Mouse (Mus musculus): ENCODE data around the gene Spata32. TPM values are rescaled to one million over a fixed set of nuclear protein-coding genes. Genes with fewer than 3 reads are reported as not detected.
"Not testable (repeated sequence)": the region's sequence is repeated elsewhere in the genome, so short reads cannot be mapped to it uniquely, and the experiment has no call there.

Gene Spata32
- total RNA-seq, 2 experiments from 2014 or later, result 1.0 to 1.2 TPM

DNA sequence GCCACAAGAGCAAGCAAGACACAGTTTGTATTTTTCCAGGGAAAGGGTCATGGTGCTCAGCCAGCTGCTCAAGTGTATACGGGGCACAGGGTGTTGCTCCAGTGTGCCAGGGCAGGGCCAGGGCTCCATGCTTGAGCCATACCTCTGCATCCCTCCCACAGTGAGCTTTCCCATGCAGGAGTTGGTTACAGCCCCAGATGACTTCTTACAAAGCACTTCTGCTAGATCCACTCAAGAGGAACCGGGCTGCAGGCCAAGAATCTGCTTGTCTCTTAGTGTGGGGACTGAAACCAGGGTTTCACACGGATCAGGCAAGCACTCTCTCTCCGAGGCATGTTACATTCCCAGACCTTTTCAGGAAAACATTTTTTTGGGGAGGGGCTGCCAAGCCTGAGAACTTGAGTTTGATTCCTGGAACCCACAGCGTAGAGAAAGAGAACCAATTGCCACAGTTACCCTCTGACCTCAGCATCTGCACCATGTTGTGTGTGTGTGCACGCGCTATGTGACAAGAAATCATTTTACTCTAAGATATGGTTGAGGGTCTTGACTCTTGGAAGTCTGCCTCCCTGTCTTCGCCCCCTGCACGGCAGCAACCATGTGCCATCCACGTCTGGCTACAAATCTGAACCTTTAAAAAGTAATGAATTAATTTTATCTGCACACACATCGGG is 29.4 kb upstream of the Spata32 start:
- intact Hi-C loops (cut with DNase I), result no loop called here

DNA sequence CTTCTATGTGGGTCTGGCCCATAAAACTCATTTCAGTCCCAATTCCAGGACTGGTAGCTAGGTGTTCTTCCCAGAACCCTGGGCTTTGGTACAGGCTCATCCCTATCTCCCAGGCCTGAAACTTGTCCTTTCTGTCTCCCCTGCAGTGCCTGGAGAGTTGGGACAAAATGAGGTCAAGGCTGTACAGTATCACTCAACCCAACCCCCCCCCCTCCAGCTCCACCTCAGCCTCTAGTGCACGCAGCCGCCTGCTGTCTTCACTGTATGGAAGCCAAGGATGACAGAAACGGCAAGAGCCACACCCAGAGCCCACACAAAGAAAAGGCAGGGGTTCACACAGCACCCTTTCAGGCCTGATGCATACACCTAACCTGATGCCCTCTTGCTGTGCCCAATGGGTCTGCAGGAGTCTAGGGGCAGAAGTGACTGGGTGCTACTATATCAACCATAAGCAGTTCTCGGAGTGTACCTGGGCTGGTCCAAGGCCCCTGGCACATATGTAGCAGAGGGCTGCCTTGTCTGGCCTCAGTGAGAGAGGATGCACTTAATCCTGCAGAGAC is 28.6 kb upstream of the Spata32 start:
- DNase-seq (ENCODE audit: low spot score in 2 of 2), result no peak
- intact Hi-C loops (cut with DNase I), result no loop called here

More for the DNA sequence above, 29.4 kb upstream of the Spata32 start:
- DNase-seq (ENCODE audit: low spot score in 2 of 2), result peak; percentile 87 to 94

- intact Hi-C loops (cut with DNase I), result no loop called here
- DNase-seq (ENCODE audit: low spot score in 2 of 2), result peak; percentile 45 to 72
Measured at GRCm38 (mm10) chr11:103246081-103246730, 28.0 kb upstream of the Spata32 start.

DNA sequence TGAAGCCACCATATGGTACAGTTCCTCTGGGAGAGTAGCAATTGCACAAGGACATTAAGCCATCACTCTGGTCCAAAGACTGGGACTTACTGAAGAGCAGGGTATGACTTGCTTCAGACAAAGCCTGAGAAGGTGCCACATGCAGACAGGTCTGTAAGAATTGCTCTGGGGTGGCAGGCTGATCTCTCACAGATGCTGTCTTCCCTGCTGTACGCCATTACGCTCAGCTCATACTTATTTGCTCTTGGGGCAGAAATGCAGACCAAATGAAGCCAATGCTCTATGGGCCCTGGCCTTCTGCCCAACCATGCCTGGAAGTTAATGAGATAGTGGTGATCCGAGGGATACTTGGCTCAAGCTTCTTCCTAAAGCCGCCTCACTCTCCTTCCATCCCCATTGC is 26.6 kb upstream of the Spata32 start:
- DNase-seq (ENCODE audit: low spot score in 2 of 2), result no peak
- intact Hi-C loops (cut with DNase I), result no loop called here

DNA sequence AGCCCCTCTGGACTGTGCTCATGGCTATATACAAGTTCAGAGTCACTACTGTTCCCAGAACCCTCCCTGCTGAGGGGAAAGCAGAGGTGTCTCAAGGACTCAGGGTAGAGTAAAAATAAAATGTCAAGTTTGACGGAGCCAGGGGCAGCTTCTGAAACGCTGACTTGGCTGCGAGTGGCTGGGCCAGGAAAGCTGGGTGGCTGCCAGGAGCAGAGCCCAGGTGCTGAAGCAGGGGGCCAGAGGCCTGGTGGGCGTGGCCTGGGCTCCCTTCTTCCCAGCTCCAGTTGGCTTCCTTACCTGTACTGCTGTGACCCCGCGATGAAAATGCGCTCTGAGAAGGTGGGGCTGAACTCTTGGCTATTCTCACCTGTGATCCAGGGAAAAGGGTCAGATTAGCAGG is 22.5 kb upstream of the Spata32 start:
- DNase-seq (ENCODE audit: low spot score in 2 of 2), result no peak
- intact Hi-C loops (cut with DNase I), result no loop called here

- DNase-seq (ENCODE audit: low spot score in 2 of 2), result no peak
- intact Hi-C loops (cut with DNase I), result no loop called here
Measured at GRCm38 (mm10) chr11:103237757-103238156, 19.5 kb upstream of the Spata32 start.

GRCm38 (mm10) chr11:103236903-103237302 is 18.7 kb upstream of the Spata32 start:
- no peak for DNase-seq (ENCODE audit: low spot score in 2 of 2)
- intact Hi-C loops (cut with DNase I), result no loop called here

DNA sequence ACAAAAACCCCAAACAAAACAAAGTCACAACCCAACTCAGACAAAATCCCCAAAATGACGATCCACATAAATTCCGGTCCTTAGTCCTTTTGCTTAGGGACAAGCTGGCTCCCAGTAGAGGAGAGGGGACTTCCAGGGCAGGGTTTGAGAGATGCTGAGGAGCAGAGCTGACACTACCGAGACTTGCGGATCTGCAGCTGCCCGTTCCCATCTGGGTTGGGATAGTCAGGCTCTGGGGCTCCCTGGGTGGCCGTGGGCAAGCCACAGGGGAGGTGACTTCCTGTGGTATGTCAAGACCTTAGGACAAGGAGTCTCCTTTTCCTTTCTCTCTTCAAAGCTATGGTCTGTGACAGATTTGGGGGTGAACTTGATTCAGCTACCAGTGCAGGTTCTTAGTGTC is 18.2 kb upstream of the Spata32 start:
- DNase-seq (ENCODE audit: low spot score in 2 of 2), result no peak

GRCm38 (mm10) chr11:103235702-103236101 is 17.5 kb upstream of the Spata32 start:
- DNase-seq (ENCODE audit: low spot score in 2 of 2), result no peak
- intact Hi-C loops (cut with DNase I), result no loop called here

More for the DNA sequence above, 18.2 kb upstream of the Spata32 start:
- intact Hi-C loops (cut with DNase I), result no loop called here

GRCm38 (mm10) chr11:103234447-103234846 is 16.2 kb upstream of the Spata32 start:
- intact Hi-C loops (cut with DNase I), result no loop called here
- no peak for DNase-seq (ENCODE audit: low spot score in 2 of 2)

GRCm38 (mm10) chr11:103232966-103233365 is 14.7 kb upstream of the Spata32 start:
- intact Hi-C loops (cut with DNase I), result loop anchor here (1.0 kb wide), 1 partner anchor 93 kb away; no protein-coding TSS in a partner anchor
- DNase-seq (ENCODE audit: low spot score in 2 of 2), result peak; percentile 86 to 88

GRCm38 (mm10) chr11:103231367-103231766 is 13.1 kb upstream of the Spata32 start:
- no peak for DNase-seq (ENCODE audit: low spot score in 2 of 2)
- intact Hi-C loops (cut with DNase I), result no loop called here

- intact Hi-C loops (cut with DNase I), result no loop called here
- no peak for DNase-seq (ENCODE audit: low spot score in 2 of 2)
Measured at GRCm38 (mm10) chr11:103230626-103231025, 12.4 kb upstream of the Spata32 start.

GRCm38 (mm10) chr11:103229608-103230007 is 11.4 kb upstream of the Spata32 start:
- no peak for DNase-seq (ENCODE audit: low spot score in 2 of 2)
- intact Hi-C loops (cut with DNase I), result no loop called here

DNA sequence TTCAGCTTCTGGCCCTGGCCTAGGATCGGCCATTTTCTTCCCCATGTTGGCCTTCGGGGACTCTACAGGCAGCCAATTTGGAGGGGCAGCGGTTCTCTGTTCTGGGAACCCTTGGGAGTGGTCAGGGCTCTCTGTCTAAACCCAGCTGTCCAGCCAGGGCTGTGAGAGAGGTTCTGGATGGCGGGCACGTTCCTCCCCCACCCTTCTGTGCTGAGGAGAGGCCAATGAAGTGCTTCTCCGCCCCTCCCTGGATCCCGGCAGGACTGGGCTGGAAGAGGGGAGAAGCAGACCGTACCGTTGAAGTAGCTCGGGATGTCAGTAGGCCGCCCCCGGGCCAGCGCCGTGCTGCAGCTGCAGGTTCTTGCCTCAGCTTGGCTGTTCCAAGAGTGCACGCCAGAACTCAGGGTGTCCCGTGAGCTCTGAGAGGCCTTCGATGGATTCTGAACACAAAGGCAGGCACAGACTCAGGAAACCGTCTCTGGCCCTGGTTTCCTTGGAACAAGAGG is 5.8 kb upstream of the Spata32 start:
- no peak for DNase-seq (ENCODE audit: low spot score in 2 of 2)
- intact Hi-C loops (cut with DNase I), result no loop called here

DNA sequence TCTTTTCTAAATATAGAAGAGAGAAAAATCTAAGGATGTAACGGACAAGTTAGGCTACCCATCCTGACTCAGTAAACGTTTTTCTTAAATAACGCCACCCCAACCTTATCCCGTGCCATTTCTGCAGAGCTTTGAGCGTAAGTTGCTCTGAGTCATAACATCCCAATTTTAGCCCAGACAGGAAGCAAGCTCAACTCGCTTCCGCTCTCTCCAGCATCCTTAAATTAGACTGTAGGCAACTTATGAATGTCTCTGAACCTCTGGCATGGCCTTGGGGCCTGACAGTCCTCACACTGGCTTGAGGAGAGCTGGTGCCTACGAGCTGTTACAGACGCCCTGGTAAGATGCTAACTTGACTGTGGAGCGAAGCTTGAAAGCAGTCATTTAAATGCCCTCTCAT is 5.2 kb upstream of the Spata32 start:
- intact Hi-C loops (cut with DNase I), result no loop called here
- peak; percentile 51 to 67 for DNase-seq (ENCODE audit: low spot score in 2 of 2)

GRCm38 (mm10) chr11:103222718-103223117 is 4.5 kb upstream of the Spata32 start:
- DNase-seq (ENCODE audit: low spot score in 2 of 2); intact Hi-C loops (cut with DNase I): not testable (repeated sequence)

DNA sequence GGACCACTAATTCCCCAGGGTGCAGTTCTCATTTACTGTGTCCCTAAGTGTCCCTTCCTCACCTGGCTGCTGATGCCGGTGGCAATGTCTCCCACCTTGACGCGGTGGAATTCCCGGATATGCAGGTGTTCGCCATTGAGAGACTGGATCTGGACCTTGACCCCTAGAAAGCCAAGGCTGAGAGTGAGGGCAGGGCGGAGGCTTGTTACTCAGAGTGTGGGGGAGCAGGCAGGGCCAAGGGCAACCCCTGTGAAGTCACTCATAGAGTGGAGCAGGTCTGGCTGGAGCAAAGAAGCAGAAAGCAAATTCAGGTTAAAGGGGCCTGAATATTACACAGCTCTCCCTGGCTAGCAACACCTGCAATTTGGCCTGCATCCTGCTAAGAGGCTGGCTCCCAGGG is 3.2 kb upstream of the Spata32 start:
- DNase-seq (ENCODE audit: low spot score in 2 of 2), result no peak
- intact Hi-C loops (cut with DNase I), result no loop called here

DNA sequence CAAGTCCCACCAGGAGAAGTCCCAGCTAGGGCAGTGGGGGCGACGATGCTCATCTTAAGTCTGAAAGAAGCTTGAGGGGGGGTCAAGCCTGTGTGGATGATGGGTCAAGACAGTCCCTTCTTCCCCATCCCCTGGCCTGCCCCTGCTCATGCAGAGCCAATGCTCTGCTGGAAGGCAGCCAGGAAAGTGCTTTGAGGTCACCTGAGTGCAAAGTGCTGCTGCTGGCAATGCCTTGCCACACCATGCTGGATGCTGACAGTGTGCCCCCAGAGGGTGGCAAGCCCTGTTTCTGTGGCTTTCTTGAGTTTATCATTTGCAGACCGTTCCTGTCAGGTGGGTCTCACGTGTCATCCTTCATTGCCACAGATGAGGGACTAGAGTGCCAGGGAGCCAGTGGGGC is 1.8 kb upstream of the Spata32 start:
- no peak for DNase-seq (ENCODE audit: low spot score in 2 of 2)
- intact Hi-C loops (cut with DNase I), result no loop called here

- intact Hi-C loops (cut with DNase I), result no loop called here
- DNase-seq (ENCODE audit: low spot score in 2 of 2), result no peak
Measured at GRCm38 (mm10) chr11:103219259-103219658, 1.0 kb upstream of the Spata32 start.

GRCm38 (mm10) chr11:103218517-103218901 is 277 bp upstream of the Spata32 start:
- intact Hi-C loops (cut with DNase I), result no loop called here
- DNase-seq (ENCODE audit: low spot score in 2 of 2), result no peak
